Mouse (Mus musculus) spleen, postnatal 4 days (tissue): ENCODE measurements around the gene Spns3.

ENCODE experiments used
- DNase-seq, 2 experiments: peaks; one replicate each; pipeline ENCODE4 v3.0.0; 2022; ENCODE audit warnings: low spot score in 2 of 2

The Spns3 gene

GRCm38 (mm10) chr11:72519189-72519588 is 31.1 kb downstream of the Spns3 start:
- no peak for DNase-seq

DNA sequence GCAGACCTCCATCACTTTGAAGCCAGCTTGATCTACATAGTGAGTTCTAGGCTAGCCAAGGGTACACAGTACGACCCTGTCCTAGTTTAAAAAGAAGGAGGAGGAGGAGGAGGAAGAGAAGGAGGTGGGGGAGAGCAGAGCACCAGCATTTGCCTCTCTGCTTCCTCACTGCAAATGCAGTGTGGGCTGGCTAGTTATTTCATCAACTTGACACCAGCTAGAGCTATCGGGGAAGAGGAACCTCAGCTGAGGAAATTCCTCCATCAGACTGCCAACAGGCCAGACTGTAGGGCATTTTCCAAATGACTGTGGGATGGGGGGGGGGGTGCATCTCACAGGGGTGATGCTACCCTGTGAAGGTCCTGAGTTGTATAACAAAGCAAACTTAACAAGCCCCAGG is 31.9 kb downstream of the Spns3 start:
- no peak for DNase-seq

GRCm38 (mm10) chr11:72514967-72515366 is 35.3 kb downstream of the Spns3 start:
- no peak for DNase-seq

GRCm38 (mm10) chr11:72508651-72509050 is 41.7 kb downstream of the Spns3 start:
- no peak for DNase-seq

DNA sequence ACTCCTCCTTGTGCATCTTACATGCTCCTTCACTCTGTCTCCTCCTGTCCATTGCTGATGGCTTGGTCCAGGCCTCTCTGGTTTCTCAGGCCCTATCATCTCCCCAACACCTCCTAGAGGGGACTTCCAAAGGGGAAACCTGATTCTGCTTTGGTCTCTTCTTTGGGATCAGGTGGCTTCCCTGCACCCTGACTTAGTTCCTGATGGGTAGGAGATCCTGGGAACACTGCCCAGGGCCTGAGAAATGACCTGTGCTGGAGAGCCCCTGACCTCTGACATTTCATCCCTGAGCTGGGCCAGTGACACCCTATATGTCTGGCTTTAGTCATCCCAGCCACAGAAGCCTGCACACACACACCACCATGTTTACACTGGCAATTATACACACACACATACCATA is 42.7 kb downstream of the Spns3 start:
- DNase-seq: no peak

GRCm38 (mm10) chr11:72504016-72504797 is 46.1 kb downstream of the Spns3 start:
- DNase-seq: no peak

DNA sequence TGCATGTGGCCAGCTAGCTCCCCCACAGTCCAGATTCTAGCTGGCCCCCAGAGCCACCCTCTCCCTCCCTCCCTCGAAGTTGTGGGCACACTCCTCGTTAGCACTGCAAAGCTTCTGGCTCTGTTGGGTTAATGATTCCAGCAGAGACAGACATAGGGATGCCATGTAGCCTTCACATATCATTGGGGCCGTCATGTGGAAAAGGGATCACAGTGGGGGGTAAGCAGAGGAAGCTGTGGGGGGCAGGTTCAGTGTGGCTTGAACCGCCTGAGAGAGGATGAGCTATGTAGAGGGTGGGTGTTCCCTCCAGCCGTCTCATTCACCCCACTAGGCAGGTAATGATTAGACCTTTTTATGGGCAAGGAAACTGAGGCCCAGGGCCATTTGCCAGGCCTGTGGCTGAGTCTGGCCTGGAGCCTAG is 46.8 kb downstream of the Spns3 start:
- DNase-seq: no peak

DNA sequence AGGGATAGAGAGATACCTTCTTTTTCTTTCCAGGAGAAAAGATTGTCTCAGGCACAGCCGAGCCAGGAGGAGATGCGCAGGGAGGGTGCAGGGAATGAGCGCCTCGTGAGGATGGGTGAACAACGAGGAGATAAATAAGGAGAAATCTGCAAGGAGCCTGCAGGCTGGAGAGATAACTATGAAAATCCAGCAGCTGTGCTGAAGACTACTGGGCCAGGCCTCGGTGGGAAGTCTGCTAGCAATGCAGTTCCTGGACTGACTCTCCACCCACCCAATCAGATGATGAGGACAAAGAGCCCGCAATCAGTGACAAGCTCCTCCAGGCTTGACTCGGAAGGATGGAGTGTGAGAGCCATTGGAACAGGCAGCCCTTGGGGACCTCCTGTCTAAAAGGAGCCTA is 48.1 kb downstream of the Spns3 start:
- DNase-seq: no peak

GRCm38 (mm10) chr11:72501426-72502002 is 48.8 kb downstream of the Spns3 start:
- DNase-seq: no peak

- no peak for DNase-seq
Observed at GRCm38 (mm10) chr11:72500139-72500538, 50.2 kb downstream of the Spns3 start.

DNA sequence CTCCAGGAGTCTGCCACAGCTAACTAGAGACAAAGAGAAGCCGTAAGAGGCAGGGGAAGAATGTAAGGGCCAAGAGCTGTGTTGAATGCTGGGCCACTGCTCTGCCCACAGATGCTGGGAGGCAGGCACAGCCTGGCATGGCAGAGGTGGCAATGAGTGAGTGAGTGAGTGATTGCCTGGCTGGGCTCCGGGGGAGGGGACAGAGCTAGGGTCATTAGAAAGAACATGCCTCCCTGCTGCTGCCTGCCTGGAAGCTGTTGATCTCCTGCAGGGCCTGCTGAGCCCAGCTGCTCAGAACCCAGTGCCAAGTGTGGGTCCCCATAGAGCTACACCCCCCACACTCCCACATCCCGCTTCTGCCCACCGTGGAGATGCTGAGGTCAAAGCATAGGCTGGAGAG is 52.9 kb downstream of the Spns3 start:
- no peak for DNase-seq

- no peak for DNase-seq
Observed at GRCm38 (mm10) chr11:72496775-72497174, 53.5 kb downstream of the Spns3 start.

GRCm38 (mm10) chr11:72496066-72496465 is 54.2 kb downstream of the Spns3 start:
- no peak for DNase-seq

- no peak for DNase-seq
Observed at GRCm38 (mm10) chr11:72494046-72494988, 56.0 kb downstream of the Spns3 start.

GRCm38 (mm10) chr11:72491130-72491960 is 59.0 kb downstream of the Spns3 start:
- DNase-seq: no peak

DNA sequence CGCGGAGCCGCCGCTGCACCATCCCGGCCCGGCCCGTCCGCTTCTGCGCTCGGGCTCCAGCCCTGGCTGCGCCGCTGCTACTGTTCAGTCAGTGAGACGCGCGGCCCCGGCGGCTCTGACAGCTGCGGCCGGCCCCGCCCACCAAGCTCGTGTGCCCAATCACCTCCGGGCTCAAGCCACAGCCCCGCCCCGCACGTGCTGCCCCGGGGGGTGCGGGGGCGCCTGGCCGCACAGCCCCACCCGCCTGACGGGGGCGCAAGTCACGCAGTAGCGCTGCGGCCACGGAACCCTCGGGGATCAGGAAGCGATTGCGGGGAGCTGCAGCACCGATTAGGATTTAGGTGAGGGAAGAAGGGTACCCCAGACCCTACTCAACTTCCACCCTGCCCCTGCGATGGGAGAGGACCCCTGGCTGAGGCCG is 60.4 kb downstream of the Spns3 start, which contains the start of gene Spns2:
Gene Spns2, minus strand, starts transcription at position 24 of the 421 bp plus-strand sequence.
- peak; percentile 85 to 91 for DNase-seq

DNA sequence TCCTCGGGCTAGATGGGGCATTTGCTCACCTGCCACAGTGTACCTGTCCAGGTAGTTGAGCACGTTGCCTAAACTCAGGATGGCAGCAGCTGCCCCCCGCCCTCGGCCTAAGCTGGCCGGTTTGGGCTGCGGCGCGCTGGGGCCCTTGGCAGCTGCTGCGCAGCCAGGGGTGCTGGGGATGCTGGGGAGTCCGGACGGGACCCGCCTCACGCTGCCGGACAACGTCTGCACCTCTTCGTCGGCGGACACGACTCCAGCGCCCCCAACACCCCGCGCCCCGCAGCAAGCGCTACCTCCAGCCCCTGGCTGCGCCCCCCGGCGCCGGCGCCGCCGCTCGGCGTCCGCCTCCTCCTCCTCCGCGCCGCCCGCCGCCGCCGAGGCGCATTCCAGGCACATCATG is 60.9 kb downstream of the Spns3 start:
- no peak for DNase-seq

DNA sequence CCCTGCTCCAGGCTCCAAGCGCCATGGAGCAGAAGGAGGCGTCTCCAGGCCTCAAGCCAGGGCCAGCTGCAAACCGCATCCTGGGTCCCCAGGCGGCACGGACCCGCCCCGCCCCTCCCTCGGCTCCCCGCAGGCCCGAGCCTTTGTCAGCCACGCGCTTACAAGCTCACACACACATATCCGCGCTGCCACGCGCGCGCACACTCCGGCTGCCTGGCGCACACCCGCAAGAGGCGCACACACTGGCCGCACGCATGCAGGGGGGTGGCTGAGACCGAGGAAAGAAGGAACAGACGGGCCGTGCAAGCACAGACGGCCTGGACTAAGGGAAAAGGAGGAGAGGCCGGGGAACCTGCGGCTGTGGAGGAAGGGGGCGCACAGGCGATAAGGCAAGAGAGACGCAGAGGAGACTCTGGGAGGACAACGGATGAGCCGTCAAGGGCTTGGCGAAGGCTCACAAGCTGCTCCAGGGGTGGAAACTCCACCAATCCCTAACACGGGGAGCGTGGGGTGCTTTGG is 61.5 kb downstream of the Spns3 start:
- DNase-seq: no peak

DNA sequence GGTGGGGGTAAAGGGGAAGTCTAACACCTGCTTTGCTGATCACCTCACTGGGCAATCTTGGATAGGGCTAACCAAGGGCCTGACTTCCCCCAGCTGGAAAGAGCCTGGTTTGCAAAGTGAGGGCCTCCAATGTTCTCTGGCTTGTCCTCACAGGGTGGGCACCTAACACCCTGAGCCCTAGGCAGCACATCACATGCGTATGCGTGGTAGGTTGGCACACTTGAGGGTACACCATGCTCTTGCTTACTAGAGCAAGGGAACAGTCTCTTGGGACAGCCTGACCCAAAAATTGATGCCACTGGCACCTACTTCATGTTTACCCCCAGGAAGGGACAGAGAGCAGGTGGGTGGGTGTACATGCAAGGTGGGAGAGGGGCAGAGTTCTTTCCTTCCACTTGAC is 62.6 kb downstream of the Spns3 start:
- DNase-seq: no peak

DNA sequence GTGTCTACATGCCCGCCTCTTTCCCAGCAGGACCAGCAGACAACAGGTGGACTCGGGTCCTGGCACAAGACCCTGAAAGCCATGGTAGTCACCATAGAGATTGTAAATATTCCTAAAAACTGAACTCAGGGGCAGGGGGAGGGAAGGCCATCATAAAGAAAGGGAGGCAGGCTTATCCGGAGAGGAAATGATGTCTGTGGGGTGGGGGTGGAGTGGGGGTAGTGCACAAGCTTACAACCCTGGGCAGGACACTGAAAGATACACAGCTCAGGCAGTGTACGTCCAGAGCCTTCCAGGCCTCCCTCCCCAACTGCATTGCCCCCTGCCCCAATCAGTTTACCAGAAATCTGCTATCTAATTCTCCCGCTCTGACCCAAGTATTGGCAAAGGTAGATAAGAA is 63.1 kb downstream of the Spns3 start:
- no peak for DNase-seq

GRCm38 (mm10) chr11:72485960-72486359 is 64.3 kb downstream of the Spns3 start:
- no peak for DNase-seq
